Mouse (Mus musculus): Measurements from ENCODE around the gene Tbc1d8b. TPM values are rescaled to one million over a fixed set of nuclear protein-coding genes. Genes with fewer than 3 reads are reported as not detected.

Gene Tbc1d8b
- polyA plus RNA-seq, 1 experiment from 2014 or later = 2.8 TPM

- Histone ChIP-seq H3K9ac (ENCODE audit: low read depth, low read length) (no peak overlapping the region), H3K36me3 (ENCODE audit: control insufficient read depth, insufficient read depth, low read length) (no peaks in the 10 kb centered on the region), H3K9me3 (ENCODE audit: control insufficient read depth, low read length) (no peaks in the 10 kb centered on the region), H3K4me1 (ENCODE audit: control insufficient read depth, insufficient read depth, low read length) (no peaks in the 10 kb centered on the region), H3K4me2 (ENCODE audit: low read depth, low read length) (no peak overlapping the region), H3K27ac (replicated peaks; ENCODE audit: low read depth, low read length) (no peak overlapping the region), H3K4me3 (ENCODE audit: low read depth, low read length) (no peak overlapping the region), H3K27me3 (replicated peaks; ENCODE audit: control insufficient read depth, insufficient read depth, low read length) (peaks cover 16% of the 10 kb centered on the region; the same call in 1 of the 2 replicates)
- peak; percentile 62 for DNase-seq (ENCODE audit: low spot score)
- 31% methylated on average over 18 of the region's 18 CpGs for WGBS
- no peak for ATAC-seq (ENCODE audit: low read depth)
Measured at GRCm38 (mm10) chrX:139774309-139775083, 89.7 kb downstream of the Tbc1d8b start.

DNA sequence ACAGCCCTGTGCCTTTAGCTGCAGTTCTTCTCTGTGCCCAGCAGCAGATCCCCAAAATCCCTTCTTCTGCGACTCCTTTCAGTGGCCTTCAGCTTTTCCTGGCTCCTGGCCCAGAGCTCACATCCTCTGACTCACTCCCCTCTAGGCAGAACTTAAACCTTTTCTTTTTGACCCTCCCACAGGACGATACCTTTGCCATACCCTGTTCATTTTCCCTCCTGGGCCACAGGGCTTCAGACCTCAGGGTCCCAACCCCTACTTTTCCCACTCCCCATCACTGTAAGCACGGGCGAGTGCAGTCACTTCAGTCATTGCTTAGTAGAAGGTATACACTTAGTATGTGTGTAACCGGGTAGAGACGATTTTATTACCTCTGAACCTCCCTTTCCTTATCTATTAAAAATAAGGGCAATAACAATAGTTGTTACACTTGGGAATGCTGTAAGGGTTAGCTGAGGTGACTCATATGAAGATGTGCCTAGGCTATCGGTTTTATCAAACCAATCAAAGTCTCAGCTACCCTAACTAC, 90.4 kb downstream of the Tbc1d8b start:
- Histone ChIP-seq H3K36me3 (ENCODE audit: control insufficient read depth, insufficient read depth, low read length) (no peaks in the 10 kb centered on the region), H3K9me3 (ENCODE audit: control insufficient read depth, low read length) (no peaks in the 10 kb centered on the region), H3K27me3 (replicated peaks; ENCODE audit: control insufficient read depth, insufficient read depth, low read length) (peaks cover 15% of the 10 kb centered on the region; the same call in 1 of the 2 replicates), H3K27ac (replicated peaks; ENCODE audit: low read depth, low read length) (no peak overlapping the region), H3K4me2 (ENCODE audit: low read depth, low read length) (no peak overlapping the region), H3K4me3 (ENCODE audit: low read depth, low read length) (no peak overlapping the region), H3K9ac (ENCODE audit: low read depth, low read length) (no peak overlapping the region), H3K4me1 (ENCODE audit: control insufficient read depth, insufficient read depth, low read length) (no peaks in the 10 kb centered on the region)
- 72% methylated on average over 7 of the region's 7 CpGs for WGBS
- ATAC-seq (ENCODE audit: low read depth) (no peak), DNase-seq (ENCODE audit: low spot score) (no peak)

DNA sequence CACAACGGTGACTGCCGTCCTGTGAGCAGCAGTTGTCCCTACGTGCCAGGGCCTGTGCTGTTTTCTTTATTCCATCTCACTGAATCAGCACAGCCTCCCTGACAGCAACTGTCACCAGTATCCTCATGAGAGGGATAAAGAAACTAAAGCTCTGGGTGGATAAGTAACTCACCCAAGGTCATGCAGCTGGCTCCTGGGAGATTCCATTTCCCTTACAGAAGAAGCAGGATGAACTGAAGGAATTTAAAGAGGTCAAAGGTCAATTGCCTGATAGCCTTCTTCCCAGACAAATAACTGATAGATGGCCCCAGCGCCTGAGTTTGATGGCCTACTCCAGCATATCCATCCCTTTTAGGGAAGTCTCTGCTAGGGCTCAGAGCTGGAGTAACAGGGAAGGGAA, 92.6 kb downstream of the Tbc1d8b start:
- no peak for ATAC-seq (ENCODE audit: low read depth)
- H3K4me3 ChIP-seq (ENCODE audit: low read depth, low read length) = no peak overlapping the region
- DNase-seq (ENCODE audit: low spot score) = no peak
- peaks cover 14% of the 10 kb centered on the region; the same call in 1 of the 2 replicates for H3K27me3 ChIP-seq (replicated peaks; ENCODE audit: control insufficient read depth, insufficient read depth, low read length)
- no peak overlapping the region for H3K27ac ChIP-seq (replicated peaks; ENCODE audit: low read depth, low read length)
- H3K4me2 ChIP-seq (ENCODE audit: low read depth, low read length) = no peak overlapping the region
- no peaks in the 10 kb centered on the region for H3K4me1 ChIP-seq (ENCODE audit: control insufficient read depth, insufficient read depth, low read length)
- H3K36me3 ChIP-seq (ENCODE audit: control insufficient read depth, insufficient read depth, low read length) = no peaks in the 10 kb centered on the region
- 44% methylated on average over 4 of the region's 4 CpGs for WGBS
- no peak overlapping the region for H3K9ac ChIP-seq (ENCODE audit: low read depth, low read length)
- no peaks in the 10 kb centered on the region for H3K9me3 ChIP-seq (ENCODE audit: control insufficient read depth, low read length)

DNA sequence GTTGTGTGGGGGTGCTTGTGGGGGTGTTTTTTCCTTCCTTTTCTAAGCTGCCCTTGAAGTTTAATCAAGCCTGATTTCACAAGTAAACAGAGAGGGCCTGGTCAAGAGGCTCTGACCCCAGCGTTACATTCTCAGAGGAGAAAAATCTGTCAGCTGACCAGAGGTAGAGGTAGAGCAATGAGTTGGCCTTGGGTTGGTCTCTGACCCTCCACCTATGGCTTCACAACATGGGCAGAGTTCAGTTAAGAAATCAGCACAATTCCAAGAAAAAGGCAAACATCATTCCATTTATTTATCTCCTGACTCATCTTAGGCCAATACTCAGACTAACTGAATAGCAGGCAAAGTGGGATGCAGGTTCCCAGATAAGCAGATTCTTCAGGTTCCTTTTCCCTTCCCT, 94.1 kb downstream of the Tbc1d8b start:
- Histone ChIP-seq H3K4me2 (ENCODE audit: low read depth, low read length) (no peak overlapping the region), H3K27ac (replicated peaks; ENCODE audit: low read depth, low read length) (no peak overlapping the region), H3K27me3 (replicated peaks; ENCODE audit: control insufficient read depth, insufficient read depth, low read length) (peaks cover 14% of the 10 kb centered on the region; the same call in 1 of the 2 replicates), H3K9me3 (ENCODE audit: control insufficient read depth, low read length) (no peaks in the 10 kb centered on the region), H3K4me3 (ENCODE audit: low read depth, low read length) (no peak overlapping the region), H3K4me1 (ENCODE audit: control insufficient read depth, insufficient read depth, low read length) (no peaks in the 10 kb centered on the region), H3K9ac (ENCODE audit: low read depth, low read length) (no peak overlapping the region), H3K36me3 (ENCODE audit: control insufficient read depth, insufficient read depth, low read length) (no peaks in the 10 kb centered on the region)
- WGBS = 70% methylated on average over 1 of the region's 1 CpGs
- no peak for DNase-seq (ENCODE audit: low spot score)
- no peak for ATAC-seq (ENCODE audit: low read depth)

GRCm38 (mm10) chrX:139779401-139779800, 94.6 kb downstream of the Tbc1d8b start:
- no peak for ATAC-seq (ENCODE audit: low read depth)
- H3K9ac ChIP-seq (ENCODE audit: low read depth, low read length) = no peak overlapping the region
- no peak overlapping the region for H3K27ac ChIP-seq (replicated peaks; ENCODE audit: low read depth, low read length)
- no peak for DNase-seq (ENCODE audit: low spot score)
- WGBS = 72% methylated on average over 5 of the region's 5 CpGs
- H3K4me1 ChIP-seq (ENCODE audit: control insufficient read depth, insufficient read depth, low read length) = no peaks in the 10 kb centered on the region
- no peaks in the 10 kb centered on the region for H3K9me3 ChIP-seq (ENCODE audit: control insufficient read depth, low read length)
- peaks cover 14% of the 10 kb centered on the region; the same call in 1 of the 2 replicates for H3K27me3 ChIP-seq (replicated peaks; ENCODE audit: control insufficient read depth, insufficient read depth, low read length)
- no peak overlapping the region for H3K4me3 ChIP-seq (ENCODE audit: low read depth, low read length)
- no peak overlapping the region for H3K4me2 ChIP-seq (ENCODE audit: low read depth, low read length)
- H3K36me3 ChIP-seq (ENCODE audit: control insufficient read depth, insufficient read depth, low read length) = no peaks in the 10 kb centered on the region

GRCm38 (mm10) chrX:139780988-139781387, 96.2 kb downstream of the Tbc1d8b start:
- Histone ChIP-seq H3K27me3 (replicated peaks; ENCODE audit: control insufficient read depth, insufficient read depth, low read length) (peaks cover 14% of the 10 kb centered on the region; the same call in 1 of the 2 replicates), H3K27ac (replicated peaks; ENCODE audit: low read depth, low read length) (no peak overlapping the region), H3K9ac (ENCODE audit: low read depth, low read length) (no peak overlapping the region), H3K4me3 (ENCODE audit: low read depth, low read length) (no peak overlapping the region), H3K4me2 (ENCODE audit: low read depth, low read length) (no peak overlapping the region), H3K4me1 (ENCODE audit: control insufficient read depth, insufficient read depth, low read length) (no peaks in the 10 kb centered on the region), H3K36me3 (ENCODE audit: control insufficient read depth, insufficient read depth, low read length) (no peaks in the 10 kb centered on the region), H3K9me3 (ENCODE audit: control insufficient read depth, low read length) (no peaks in the 10 kb centered on the region)
- ATAC-seq (ENCODE audit: low read depth) = no peak
- 63% methylated on average over 3 of the region's 3 CpGs for WGBS
- no peak for DNase-seq (ENCODE audit: low spot score)

- Histone ChIP-seq H3K36me3 (ENCODE audit: control insufficient read depth, insufficient read depth, low read length) (no peaks in the 10 kb centered on the region), H3K9ac (ENCODE audit: low read depth, low read length) (no peak overlapping the region), H3K4me2 (ENCODE audit: low read depth, low read length) (no peak overlapping the region), H3K4me1 (ENCODE audit: control insufficient read depth, insufficient read depth, low read length) (no peaks in the 10 kb centered on the region), H3K9me3 (ENCODE audit: control insufficient read depth, low read length) (no peaks in the 10 kb centered on the region), H3K27me3 (replicated peaks; ENCODE audit: control insufficient read depth, insufficient read depth, low read length) (peaks cover 14% of the 10 kb centered on the region; the same call in 1 of the 2 replicates), H3K4me3 (ENCODE audit: low read depth, low read length) (no peak overlapping the region), H3K27ac (replicated peaks; ENCODE audit: low read depth, low read length) (no peak overlapping the region)
- 86% methylated on average over 4 of the region's 4 CpGs for WGBS
- DNase-seq (ENCODE audit: low spot score) (no peak), ATAC-seq (ENCODE audit: low read depth) (no peak)
Measured at GRCm38 (mm10) chrX:139781563-139781962, 96.8 kb downstream of the Tbc1d8b start.

DNA sequence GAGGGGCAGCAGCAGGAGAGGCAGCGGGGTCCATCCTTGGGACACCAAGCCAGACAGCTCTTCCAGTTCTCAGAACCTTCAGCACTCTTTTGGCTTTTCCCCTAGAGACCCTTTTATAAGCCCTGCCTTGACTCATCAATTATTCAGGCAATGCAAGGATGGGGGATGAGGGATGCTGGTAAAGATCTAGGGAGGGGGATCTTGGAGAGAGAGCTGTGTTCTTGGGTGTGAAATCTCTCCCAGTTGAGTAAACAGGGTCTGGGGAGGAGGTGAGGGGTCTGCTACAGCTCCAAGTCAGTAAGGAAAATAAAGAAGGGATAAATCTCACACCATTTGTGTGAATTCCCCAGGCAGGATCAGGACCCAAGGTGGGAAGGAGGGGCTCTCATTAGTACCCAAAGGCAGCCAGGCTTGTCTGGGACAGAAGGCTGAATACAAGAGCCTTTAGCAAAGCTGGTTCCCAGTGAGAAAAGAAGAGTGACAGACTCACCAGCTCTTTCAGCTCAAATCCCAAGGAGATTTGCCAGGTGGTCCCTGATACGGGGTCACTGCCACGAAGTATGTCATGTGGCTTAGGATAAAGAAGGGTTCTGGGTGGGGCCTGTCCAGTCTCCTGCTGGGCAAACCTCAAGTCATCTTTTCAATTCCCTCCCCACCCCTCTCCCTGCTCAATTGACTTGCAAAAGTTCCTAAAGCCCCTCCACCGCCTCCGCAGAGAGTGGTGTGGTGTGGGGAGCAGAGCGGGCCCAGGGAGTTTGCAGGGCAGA, 97.7 kb downstream of the Tbc1d8b start, which contains the start of gene Ripply1:
Gene Ripply1 (minus strand): TSS at position 76 of the 767 bp plus-strand sequence.
- Histone ChIP-seq H3K4me2 (ENCODE audit: low read depth, low read length) (no peak within 1 kb of the TSS), H3K36me3 (ENCODE audit: control insufficient read depth, insufficient read depth, low read length) (no peaks in the 10 kb centered on the region), H3K27ac (replicated peaks; ENCODE audit: low read depth, low read length) (no peak within 1 kb of the TSS), H3K9me3 (ENCODE audit: control insufficient read depth, low read length) (no peaks in the 10 kb centered on the region), H3K4me1 (ENCODE audit: control insufficient read depth, insufficient read depth, low read length) (no peaks in the 10 kb centered on the region), H3K4me3 (ENCODE audit: low read depth, low read length) (no peak within 1 kb of the TSS), H3K27me3 (replicated peaks; ENCODE audit: control insufficient read depth, insufficient read depth, low read length) (peaks cover 8% of the 10 kb centered on the region; the same call in 1 of the 2 replicates), H3K9ac (ENCODE audit: low read depth, low read length) (no peak within 1 kb of the TSS)
- WGBS = 47% methylated on average over 6 of the region's 6 CpGs
- DNase-seq (ENCODE audit: low spot score) (no peak), ATAC-seq (ENCODE audit: low read depth) (no peak)
